Mouse (Mus musculus) bone marrow, adult 2 months (tissue): ENCODE data around the gene Zfand3.

ENCODE experiments used
- CTCF ChIP-seq: fragments of 200-500 bp; IDR thresholded peaks from 2 replicates; pipeline ENCODE4 v1.5.1; 2011; ENCODE audit warnings: low read length, control low read depth; ENCODE audit not compliant: control insufficient read depth, insufficient read depth
- POLR2A ChIP-seq: fragments of 200-500 bp; IDR thresholded peaks from 2 replicates; pipeline ENCODE4 v1.6.1; 2011; ENCODE audit warnings: low read depth, mild to moderate bottlenecking, control low read depth, low read length, borderline replicate concordance; ENCODE audit not compliant: control insufficient read depth

DNA sequence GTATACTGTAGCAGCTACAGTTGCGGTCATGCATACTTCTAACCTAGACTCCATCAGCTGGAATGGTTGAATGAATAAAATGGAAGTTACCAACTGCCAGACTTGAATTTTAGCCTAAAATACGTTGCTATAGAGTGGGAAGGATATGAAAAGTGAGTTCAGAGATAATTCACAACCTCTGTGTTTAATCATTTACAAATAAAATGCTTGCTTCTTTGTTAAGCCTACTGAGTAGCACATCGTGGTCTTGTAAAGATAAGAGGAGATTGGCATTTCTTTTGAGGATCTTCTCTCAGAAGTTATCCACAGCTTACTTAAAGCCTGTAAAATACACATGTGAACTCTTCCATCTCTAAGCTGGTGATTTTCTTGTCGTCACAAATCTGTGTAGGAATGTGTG is 93.1 kb downstream of the Zfand3 start:
- TF ChIP-seq POLR2A (no peak), CTCF (no peak)
